Mouse (Mus musculus): ENCODE data around the gene Tet2.

Tet2 gene

GRCm38 (mm10) chr3:133518116-133518515, 26.8 kb downstream of the Tet2 start:
- DNase-seq (ENCODE audit: low read depth): no peak

GRCm38 (mm10) chr3:133517406-133517805, 27.5 kb downstream of the Tet2 start:
- no peak for DNase-seq (ENCODE audit: low read depth)

GRCm38 (mm10) chr3:133516137-133516536, 28.8 kb downstream of the Tet2 start:
- DNase-seq (ENCODE audit: low read depth): no peak

GRCm38 (mm10) chr3:133515204-133515969, 29.6 kb downstream of the Tet2 start:
- DNase-seq (ENCODE audit: low read depth): no peak

GRCm38 (mm10) chr3:133514290-133514689, 30.6 kb downstream of the Tet2 start:
- DNase-seq (ENCODE audit: low read depth): no peak

- no peak for DNase-seq (ENCODE audit: low read depth)
These were observed 31.5 kb downstream of the Tet2 start for GRCm38 (mm10) chr3:133513475-133513874.

GRCm38 (mm10) chr3:133510368-133510767, 34.6 kb downstream of the Tet2 start:
- DNase-seq (ENCODE audit: low read depth): no peak

- no peak for DNase-seq (ENCODE audit: low read depth)
These were observed 35.1 kb downstream of the Tet2 start for GRCm38 (mm10) chr3:133509796-133510195.

- no peak for DNase-seq (ENCODE audit: low read depth)
These were observed 36.1 kb downstream of the Tet2 start for GRCm38 (mm10) chr3:133508881-133509280.

GRCm38 (mm10) chr3:133506289-133506954, 38.5 kb downstream of the Tet2 start:
- DNase-seq (ENCODE audit: low read depth): no peak

GRCm38 (mm10) chr3:133496953-133497352, 48.0 kb downstream of the Tet2 start:
- DNase-seq (ENCODE audit: low read depth): no peak

- DNase-seq (ENCODE audit: low read depth): no peak
These were observed 53.6 kb downstream of the Tet2 start for GRCm38 (mm10) chr3:133491370-133491769.

GRCm38 (mm10) chr3:133488022-133488725, 56.8 kb downstream of the Tet2 start:
- DNase-seq (ENCODE audit: low read depth): no peak

GRCm38 (mm10) chr3:133482887-133483286, 62.1 kb downstream of the Tet2 start:
- no peak for DNase-seq (ENCODE audit: low read depth)

- DNase-seq (ENCODE audit: low read depth): peak; percentile 52
These were observed 66.0 kb downstream of the Tet2 start for GRCm38 (mm10) chr3:133478987-133479386.

GRCm38 (mm10) chr3:133473781-133474180, 71.2 kb downstream of the Tet2 start:
- no peak for DNase-seq (ENCODE audit: low read depth)

- DNase-seq (ENCODE audit: low read depth): no peak
These were observed 73.8 kb downstream of the Tet2 start for GRCm38 (mm10) chr3:133471101-133471500.

- no peak for DNase-seq (ENCODE audit: low read depth)
These were observed 76.1 kb downstream of the Tet2 start for GRCm38 (mm10) chr3:133468883-133469282.

GRCm38 (mm10) chr3:133463233-133463632, 81.7 kb downstream of the Tet2 start:
- DNase-seq (ENCODE audit: low read depth): peak; percentile 71

- no peak for DNase-seq (ENCODE audit: low read depth)
These were observed 82.5 kb downstream of the Tet2 start for GRCm38 (mm10) chr3:133462485-133462884.

- no peak for DNase-seq (ENCODE audit: low read depth)
These were observed 82.9 kb downstream of the Tet2 start for GRCm38 (mm10) chr3:133462059-133462458.

- DNase-seq (ENCODE audit: low read depth): no peak
These were observed 85.8 kb downstream of the Tet2 start for GRCm38 (mm10) chr3:133459174-133459573.

GRCm38 (mm10) chr3:133453896-133454295, 91.0 kb downstream of the Tet2 start:
- no peak for DNase-seq (ENCODE audit: low read depth)
